Mouse (Mus musculus): Measurements from ENCODE around the gene Thsd7a.

DNA sequence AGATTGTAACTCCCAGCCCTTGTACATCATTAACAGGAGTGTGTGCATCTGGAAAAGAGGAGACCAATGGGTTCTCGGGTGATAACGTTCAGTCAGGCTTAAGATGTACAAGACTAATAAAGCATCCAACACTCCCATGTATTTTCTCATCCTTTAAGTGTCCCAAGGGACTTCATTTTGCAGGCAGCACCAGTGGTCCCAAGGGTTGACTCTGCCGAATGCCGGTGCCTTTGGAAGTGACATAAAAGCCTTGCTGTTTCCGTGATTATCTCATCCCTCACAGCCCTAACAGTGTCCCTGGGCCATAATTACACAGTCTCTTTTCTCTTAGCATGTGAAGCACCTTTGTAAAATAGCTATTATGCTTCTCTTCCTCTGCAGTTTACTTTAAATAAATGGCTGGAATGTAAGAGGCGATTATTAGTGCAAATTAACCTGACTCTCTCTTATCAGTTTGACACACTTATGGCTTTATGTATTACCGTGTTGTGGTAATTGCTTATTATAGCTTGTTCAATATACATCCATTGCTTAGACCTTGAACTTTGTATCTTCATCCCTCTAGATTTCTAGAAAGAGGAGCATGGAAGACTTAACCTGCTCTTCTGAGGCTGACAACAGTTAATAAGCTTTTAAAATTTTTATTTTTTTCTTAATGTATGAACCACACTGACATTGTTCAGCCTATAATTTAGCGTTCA, 35.9 kb upstream of the Thsd7a start:
- TF ChIP-seq CTCF (IDR thresholded peaks at IDR 0.05; ENCODE audit: extremely low read depth, insufficient read depth, low read length) (no peak), POLR2A (IDR thresholded peaks at IDR 0.05; ENCODE audit: extremely low read depth, insufficient read depth, low read length) (no peak)

Measured in cortical plate, adult 2 months (tissue).